Mouse (Mus musculus) frontal cortex, adult (tissue): ENCODE measurements at regions not wholly inside any gene's neighbourhood (a gene's known extent, or its start where the extent isn't known, plus 50 kb on each side); places are given as distances from the start of the nearest gene placed in this dataset.
A peak's percentile ranks its signal among the peaks of the same experiment; 100 is the strongest.

ENCODE experiments used
- ATAC-seq: cut with Nextera tagmentation; 2 replicates; pipeline ENCODE4 v1.9.2; 2017; ENCODE audit warnings: mild to moderate bottlenecking, moderate library complexity, mixed read lengths; ENCODE audit not compliant: low TSS enrichment

DNA sequence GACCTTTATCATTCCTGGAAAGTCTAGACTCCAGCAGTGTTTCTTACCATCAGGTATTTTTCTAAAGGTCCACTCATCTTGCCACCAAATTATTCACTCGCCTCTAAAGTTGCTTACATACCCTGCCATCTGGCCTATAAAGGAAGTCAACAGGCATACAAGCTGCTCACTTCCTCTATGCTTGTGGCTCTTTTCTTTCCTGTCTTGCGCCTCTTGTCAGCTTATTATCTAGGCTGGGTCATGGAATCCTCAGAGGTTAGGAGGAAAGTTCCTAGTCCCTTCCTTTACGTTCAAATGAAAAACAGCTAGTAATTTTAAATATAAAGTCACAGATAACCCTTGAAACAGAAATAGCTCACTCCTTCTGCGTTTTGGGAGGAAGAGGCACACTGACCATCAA, 97.9 kb downstream of the Lipi start:
- no peak for ATAC-seq

GRCm38 (mm10) chr16:75483878-75484277, 102.0 kb downstream of the Lipi start:
- ATAC-seq = no peak

- peak; percentile 94 for ATAC-seq
Measured at GRCm38 (mm10) chr16:75465420-75465975, 120.4 kb downstream of the Lipi start.

DNA sequence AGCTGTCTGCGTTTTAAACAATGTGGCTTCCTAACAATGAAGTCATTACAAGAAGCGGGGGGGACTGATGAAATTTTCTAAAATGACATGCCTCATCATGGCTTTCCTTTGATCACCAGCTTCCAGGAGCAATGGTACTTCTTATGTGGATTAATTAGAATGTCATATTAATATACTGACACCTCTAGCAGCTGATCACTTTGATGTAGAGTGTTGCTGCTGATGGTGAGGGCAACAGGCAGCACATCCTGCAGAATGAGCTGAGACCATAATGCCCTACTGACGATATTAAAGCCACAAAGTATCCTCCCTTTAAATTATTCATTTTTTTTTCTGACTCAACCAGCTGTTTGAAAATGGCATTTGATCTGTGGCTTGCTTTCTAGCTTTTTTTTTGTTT, 123.7 kb downstream of the Lipi start:
- ATAC-seq = no peak

DNA sequence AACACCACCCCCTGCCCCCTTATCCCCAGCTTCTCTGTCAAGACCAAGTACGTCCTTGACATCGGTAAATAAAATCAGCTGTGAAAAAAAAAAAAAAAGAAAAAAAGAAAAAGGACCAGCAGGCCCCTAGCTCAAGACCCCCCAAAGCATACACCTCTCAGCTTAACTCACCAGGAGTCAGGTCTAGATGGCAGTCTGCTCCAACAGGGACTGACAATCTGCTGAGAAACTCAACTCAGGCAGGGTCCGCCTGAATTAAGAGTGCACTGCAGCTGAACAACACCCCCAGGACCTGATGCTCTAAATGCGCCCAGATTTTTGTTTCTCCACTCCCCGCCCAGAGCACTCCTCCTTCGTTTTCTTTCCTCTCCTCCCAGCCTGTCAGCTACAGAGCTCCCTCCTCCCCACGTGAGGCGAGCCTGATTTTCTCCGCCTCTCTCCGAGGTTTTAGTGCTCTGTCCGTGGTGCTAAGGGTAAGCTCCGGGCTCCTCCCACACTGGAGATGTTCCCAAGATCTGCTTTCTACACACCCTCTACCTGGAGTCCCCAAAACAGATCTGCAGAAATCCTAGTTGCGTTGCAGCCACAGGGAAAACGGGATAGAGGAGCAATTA, 138.9 kb downstream of the Lipi start:
- ATAC-seq = peak; percentile 93

GRCm38 (mm10) chr16:75439296-75439695, 146.6 kb downstream of the Lipi start:
- ATAC-seq = peak; percentile 95

- no peak for ATAC-seq
Measured at GRCm38 (mm10) chr16:75433227-75433626, 152.6 kb downstream of the Lipi start.

DNA sequence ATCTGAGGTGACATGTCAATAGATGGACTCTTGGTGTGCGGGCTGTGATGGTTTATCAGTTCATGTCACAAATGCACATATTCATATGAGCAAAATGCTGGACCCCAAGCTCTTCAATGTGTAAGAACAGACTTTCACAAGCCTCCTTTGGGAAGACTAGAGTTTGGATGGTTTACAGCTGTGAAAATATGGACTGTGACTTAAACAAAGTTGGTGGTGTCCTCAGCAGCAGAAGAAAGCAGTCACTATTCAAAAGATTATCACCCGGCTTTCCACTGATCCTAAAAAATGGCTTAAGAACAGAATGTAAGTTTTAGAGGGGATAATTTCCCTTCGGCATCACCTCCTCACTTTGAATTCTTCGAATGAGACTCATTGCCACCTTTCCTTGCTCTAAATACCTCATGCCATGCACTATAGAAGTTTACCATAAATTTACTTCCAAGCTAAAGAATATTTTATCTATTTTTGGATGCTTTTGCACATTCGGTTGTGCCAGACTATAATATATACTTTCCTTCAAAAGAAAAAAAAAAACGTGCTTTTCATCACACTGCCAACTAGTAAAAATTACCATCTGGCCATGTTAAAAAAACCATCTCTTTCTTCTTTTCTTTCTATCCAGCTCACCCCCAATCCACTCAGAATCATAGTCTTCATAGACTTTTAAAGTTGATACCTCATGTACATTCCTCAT, 201.2 kb downstream of the Lipi start:
- ATAC-seq = peak; percentile 75

DNA sequence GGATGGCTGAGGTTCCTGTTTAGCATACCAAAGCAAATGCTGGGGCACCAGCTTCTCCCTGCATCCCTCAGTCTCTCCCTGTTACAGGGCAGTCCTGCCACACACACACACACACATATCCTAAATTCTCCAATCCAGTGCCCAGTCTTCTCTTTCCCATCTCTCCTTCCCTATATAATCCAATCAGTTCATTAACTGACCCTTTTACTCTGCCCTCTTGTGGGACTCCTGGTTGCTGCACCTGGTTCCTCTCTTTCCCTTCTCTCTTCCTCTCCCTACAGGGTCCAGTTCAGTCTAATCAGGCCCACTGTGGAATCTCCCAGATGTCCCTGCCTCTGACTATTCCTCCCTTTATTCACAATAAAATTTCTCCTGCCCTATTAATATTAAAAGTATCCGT, 204.7 kb downstream of the Lipi start:
- no peak for ATAC-seq

DNA sequence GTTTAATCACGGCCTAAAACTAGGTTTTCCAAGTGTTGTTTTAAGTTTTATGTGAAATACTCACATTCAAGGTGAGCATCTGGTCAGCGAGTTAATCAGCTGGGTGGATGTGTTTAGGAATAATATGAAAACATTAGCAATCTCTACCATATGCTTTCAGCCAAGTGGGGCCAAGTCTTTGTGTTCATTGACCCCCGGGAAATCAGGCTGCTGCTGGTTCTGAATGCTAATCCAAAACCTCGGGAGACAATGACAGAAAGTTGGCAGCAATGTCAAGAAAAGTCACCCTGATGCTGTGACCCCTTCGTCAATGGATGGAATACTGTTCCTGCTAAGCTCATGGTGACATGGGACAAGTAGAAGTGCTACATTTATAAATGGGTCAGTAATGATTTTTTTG, 216.2 kb downstream of the Lipi start:
- no peak for ATAC-seq

- ATAC-seq = peak; percentile 45; the same call in 1 of the 2 replicates
Measured at GRCm38 (mm10) chr16:75366727-75367126, 219.1 kb downstream of the Lipi start.

DNA sequence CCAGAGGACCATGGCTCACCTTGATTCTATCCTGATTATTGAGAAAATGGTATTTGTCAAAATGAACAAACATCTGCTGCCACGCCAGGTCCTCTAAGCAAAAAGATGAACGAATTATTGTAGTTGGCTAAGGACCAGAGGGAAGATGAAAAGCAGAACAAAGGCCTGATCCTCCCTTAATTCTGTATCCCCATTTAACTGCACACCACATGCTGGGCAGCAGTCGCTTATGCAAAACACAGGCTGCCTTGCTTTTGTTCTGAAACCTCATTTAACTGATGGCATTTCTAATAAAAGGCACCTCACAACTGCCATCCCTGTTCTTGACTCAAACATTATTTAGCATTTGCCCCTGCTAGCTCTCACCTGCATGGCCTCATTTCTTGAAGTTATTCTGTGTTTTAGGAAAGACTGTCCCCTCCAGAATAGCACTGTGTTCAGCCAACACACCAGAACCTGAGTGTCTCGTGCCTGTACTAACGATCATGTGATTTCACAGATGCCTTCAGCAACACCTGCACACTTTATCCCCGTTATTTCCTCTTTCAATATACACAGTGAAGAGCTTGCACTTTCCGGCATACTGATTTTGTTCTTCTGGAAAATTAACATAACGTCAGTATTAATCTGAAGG, 220.4 kb downstream of the Lipi start:
- peak; percentile 55 for ATAC-seq

GRCm38 (mm10) chr16:75362095-75362494, 223.8 kb downstream of the Lipi start:
- ATAC-seq = peak; percentile 55; the same call in 1 of the 2 replicates

- ATAC-seq = no peak
Measured at GRCm38 (mm10) chr16:75360791-75361190, 225.1 kb downstream of the Lipi start.

DNA sequence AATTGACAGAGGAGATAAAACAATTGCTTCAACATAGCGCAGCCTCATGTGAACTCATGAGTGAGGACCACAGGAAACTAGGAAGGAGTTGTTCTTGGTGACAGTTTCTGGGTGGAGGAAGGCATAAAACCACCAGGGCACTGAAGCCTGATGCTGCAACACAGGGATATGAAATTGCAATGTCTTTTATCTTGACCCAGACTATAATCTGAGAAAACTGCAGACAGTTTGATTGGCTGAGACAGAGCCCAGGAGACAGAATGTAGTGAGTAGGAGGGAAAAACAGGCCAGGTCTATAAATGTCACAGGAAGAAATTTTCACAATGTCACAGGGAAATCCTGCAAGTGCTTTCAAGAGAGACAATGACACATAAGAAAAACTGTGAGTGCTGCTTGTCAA, 232.5 kb downstream of the Lipi start:
- ATAC-seq = peak; percentile 52

GRCm38 (mm10) chr16:75344201-75344927, 241.5 kb downstream of the Lipi start:
- ATAC-seq = no peak

- ATAC-seq = peak; percentile 62
Measured at GRCm38 (mm10) chr16:75343028-75343901, 242.6 kb downstream of the Lipi start.

GRCm38 (mm10) chr16:75334228-75334627, 251.6 kb downstream of the Lipi start:
- no peak for ATAC-seq

DNA sequence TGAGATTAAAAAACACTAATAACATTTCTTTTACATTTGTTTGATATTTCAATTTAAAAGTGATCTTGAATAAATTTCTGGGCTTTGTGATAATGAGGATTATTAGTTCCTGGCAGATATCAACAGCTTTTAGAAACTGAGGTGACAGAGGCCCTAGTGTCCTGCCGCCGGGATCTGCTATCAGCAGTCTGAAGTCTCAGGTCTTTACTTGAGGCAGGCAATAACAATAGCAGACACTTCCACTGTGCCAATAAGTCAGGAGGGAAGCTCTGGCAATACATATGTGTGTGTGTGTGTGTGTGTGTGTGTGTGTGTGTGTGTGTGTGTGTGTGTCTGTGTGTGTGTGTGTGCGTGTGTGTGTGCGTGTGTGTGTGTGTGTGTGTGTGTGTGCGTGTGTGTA, 252.1 kb downstream of the Lipi start:
- ATAC-seq = no peak

DNA sequence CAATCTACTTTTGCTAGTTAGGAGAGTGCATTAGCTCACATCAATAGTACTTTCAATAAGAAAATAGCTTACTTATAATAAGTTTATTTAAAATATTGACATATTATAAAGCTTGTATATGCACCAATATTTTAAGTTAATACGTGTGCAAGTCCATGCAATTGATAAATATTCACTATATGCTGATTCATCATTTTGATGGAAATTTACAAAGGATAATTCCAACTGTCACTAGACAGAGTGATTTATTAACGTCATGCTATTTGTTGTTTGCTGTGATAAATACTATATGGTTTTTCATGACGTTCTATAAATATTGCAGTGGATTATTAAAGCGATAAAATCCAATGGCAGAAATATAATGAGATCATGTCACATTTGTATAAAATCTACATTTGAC, 253.0 kb downstream of the Lipi start:
- ATAC-seq = no peak

- ATAC-seq = peak; percentile 98
Measured at GRCm38 (mm10) chr16:75325296-75325695, 260.6 kb downstream of the Lipi start.
